Mouse (Mus musculus) thymus, adult 18-20 months (tissue): ENCODE measurements around the gene Cbarp.

ENCODE experiments used
- DNase-seq, 2 experiments: peaks; one replicate each; pipeline ENCODE4 v3.0.0; 2022; ENCODE audit warnings: mixed read lengths in 2 of 2

Cbarp gene

DNA sequence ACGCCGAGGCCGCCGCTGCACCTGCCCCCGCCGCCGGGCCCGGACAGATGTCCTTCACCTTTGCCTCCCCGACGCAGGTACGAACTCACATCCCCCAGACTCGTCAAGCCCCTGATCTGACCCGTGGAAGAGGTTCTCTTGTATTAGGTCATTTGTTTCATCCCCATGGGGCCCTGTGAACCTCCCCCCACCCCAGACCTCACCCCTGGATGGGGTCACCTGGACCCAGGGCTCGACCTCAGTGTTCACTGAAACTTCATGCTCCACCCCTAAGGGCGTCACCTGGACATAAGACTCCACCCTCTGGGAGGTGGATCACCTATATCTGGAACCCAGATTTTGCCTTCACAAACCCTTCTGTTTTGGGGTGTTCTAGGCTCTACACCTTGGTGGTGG is 1.9 kb upstream of the Cbarp start:
- no peak for DNase-seq

DNA sequence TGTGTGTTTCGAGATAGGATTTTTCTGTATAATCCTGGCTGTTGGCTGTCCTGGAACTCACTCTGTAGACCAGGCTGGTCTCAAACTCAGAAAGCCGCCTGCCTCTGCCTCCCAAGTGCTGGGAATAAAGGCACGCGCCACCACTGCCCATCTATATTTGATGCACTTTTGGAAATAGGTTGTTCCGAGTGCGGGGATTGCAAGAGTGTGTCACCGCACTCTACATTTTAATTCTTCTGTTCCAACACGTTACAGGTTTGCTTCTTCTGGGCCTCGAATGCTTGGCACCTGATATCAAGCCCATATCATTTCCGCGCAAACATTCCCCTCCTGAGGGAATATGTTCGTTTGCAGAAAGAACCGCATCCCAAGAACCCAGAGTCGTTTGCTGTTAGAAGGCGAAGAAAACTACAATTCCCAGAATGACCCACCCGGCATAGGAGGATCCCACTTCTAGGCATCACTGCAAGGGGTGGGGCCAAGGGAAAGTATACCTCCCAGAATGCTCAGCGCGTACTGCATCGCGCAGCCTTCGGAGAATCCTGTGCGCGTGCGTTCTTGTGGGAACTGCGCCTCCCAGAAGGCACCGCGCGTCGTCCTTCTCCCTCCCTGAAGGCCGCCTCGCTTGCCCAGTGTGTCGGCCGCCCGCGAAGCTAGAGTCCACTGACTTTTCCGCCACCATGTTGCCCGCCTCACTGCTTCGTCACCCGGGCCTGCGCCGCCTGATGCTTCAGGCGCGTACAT is 1.3 kb upstream of the Cbarp start:
- peak; percentile 85 to 94 for DNase-seq

DNA sequence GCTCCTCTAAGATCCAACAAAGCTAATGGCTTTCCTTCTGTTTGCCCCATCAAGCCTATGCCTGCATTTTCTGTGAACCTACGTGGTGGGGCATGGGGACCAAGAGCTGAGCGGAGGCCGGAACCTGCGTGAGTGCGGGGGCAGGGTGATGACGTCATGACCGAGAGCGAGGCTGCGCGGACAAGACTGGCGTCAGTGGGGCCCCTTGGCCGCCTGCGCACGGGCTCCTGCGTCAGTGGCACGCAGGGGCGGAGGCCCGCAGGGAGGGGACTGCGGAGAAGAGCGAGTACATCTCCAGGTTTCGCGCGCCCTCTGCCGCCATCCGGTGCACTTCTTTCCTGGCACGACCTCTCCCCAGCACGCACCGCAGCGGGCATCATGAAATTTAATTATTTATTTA is 608 bp upstream of the Cbarp start:
- DNase-seq = peak; percentile 95 to 96

DNA sequence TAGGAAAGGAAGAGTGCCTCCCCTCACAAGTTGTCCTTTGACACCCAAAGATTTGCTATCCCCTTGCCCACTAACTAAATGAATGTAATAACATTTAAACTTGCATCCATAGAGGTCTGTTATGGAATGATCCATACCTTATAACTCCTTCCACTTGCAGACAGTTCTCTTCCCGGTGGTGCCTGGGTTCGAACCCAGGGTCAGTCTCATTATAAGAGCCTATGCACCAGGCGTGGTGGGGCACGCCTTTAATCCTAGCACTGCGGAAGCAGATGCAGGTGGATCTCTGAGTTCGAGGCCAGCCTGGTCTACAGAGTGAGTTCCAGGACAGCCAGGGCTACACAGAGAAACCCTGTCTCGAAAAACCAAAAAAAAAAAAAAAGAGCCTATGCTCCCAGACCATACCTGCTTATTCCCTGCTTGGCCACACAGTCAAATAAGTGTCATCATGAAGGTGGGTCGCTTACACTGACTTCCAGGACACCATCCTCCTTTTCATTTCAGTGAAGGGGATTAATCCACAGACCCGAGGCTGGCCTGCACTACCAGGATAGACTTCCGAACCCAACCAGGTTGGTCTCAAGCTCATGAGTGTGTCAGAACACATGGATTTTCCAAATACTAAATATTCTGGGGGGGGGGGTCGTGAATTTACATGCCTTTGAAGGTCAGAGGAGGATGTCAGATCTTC is 515 bp downstream of the Cbarp start:
- DNase-seq = peak in 1 of 2 experiments; percentile 6

DNA sequence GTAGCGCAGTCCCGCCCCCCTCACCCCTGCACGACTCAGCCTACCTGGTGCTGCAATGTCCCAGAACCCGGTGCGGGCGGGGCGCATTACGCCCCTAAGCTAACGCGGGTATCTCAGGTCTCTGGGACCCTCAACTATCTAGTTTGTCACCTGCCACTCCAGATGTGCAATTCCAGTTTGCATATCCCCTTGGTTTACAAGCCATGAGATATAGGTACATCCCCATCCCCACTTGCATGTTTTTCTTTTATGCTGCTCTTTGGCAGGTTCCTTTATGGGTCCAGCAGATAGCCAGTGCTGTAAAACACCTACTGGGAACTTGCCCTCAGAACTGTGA is 1.2 kb downstream of the Cbarp start:
- peak in 1 of 2 experiments; percentile 46 for DNase-seq

DNA sequence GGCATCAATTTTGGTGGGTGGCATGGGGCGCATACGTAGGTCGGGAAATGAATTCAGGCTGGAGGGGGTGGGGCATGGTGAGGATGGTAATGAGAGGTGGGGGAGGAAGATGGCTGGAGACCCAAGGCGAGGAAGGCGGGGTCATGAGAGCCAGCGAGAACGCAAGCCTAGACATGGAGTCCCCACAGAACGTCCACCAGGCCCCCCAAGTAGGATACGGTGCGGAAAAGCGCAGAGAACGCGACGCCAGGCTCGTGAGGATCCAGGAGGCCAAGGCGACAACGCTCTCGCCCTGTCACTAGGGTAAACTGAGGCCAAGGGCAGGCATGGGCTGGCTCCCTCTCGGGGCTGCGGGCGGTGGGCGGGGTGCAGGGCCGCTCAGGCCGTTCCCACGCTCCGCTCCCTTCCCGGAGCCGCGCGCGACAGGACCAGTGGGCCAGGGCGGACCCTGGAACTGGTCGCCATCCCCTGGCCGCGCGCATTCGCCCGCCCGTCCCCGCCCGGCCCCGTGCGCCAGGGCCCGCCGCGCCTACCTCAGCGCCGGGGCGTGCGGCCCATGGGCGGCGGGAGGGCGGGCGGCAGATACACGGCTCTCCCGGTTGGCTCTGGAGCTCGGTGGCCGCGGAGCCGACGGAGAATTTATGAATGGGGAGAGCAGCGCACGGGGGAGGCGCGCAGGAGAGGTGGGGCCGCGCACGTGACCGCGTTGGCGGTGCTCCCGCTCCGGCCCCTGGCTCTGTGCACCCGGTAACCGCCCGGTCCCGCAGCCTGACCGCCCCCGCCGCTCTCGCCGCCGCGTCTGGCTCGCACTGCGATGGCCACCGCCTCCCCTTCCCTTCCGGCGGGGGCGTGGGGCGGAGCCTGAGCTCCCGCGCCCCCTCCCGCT is 1.8 kb downstream of the Cbarp start, which contains the start of gene Atp5d:
Gene Atp5d, plus strand, starts transcription at position 80 of the 886 bp plus-strand sequence.
- DNase-seq = peak in 1 of 2 experiments; percentile 31

DNA sequence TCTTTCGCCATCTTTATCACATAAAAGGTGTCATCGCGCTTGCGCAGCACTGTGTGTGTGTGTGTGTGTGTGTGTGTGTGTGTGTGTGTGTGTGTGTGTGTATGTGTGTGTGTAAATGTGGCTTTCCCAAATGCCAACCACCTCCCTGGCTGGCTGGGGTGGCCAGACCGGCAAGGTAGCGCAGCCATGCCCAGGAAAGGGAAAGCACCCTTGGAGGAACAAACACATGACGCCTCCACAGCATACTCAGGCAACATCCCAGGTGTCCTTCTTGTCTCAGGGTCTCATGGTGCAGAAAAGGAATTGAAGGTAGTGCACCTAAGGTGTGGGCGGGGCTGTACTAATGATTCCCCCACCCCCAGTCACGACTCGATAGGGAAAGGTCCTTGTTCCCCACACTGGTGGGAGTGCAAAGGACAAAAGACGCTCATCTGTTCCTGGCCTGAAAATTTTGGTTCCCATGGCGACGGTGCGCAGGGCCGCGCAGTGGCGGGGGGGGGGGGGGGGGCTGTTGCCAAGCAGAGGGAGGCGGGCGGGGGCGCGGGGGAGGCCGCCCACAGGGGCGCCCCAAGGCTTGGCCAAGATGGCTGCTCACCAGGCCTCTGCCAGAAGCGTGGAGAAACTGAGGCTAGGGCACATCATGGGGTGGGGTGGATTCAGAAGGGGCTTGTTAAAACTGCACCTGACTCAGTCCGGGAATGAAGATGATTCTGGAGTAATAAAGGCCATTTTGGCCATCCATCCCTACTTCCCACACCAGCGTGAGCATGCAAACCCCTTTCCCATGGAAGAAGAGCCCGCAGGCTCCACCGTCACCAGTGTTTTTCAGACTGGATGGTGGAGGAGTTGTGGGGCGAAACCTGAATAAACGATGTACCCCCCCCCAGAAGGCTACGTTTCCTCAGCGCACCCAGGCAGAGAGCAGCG is 2.7 kb downstream of the Cbarp start:
- DNase-seq = peak in 1 of 2 experiments; percentile 17

DNA sequence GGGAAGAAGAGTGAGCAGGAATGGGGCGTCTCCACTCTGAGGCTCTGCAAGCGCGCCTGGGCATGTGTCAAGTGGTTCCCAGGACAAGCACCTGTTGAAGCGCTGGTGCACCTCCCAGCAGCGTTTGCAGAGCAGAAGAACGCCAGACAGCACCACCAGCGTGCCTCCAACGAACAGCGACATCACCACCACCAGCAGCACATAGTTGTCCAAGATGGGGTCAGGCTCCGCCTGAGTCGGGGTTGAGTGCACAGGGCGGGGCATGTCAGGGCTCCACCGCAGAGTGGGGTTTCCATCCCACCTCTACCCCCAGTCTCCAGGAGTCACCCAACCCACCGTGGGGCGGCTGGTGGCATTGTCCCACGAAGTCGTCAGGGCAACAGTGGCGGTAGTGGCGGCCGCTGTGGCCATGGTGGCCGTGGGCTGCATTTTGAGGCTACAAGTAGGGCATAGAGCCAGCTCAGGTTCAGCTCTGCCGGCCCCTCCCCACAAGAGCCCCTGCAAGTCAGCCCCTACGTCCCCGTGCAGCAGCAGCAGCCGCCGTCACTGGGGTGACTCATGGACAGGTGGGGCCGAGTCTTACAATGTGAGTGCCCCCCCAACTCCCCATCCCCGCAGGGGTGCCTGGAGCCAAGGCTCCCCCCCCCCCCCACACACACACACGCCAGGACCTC is 3.5 kb downstream of the Cbarp start:
- DNase-seq = peak in 1 of 2 experiments; percentile 14

DNA sequence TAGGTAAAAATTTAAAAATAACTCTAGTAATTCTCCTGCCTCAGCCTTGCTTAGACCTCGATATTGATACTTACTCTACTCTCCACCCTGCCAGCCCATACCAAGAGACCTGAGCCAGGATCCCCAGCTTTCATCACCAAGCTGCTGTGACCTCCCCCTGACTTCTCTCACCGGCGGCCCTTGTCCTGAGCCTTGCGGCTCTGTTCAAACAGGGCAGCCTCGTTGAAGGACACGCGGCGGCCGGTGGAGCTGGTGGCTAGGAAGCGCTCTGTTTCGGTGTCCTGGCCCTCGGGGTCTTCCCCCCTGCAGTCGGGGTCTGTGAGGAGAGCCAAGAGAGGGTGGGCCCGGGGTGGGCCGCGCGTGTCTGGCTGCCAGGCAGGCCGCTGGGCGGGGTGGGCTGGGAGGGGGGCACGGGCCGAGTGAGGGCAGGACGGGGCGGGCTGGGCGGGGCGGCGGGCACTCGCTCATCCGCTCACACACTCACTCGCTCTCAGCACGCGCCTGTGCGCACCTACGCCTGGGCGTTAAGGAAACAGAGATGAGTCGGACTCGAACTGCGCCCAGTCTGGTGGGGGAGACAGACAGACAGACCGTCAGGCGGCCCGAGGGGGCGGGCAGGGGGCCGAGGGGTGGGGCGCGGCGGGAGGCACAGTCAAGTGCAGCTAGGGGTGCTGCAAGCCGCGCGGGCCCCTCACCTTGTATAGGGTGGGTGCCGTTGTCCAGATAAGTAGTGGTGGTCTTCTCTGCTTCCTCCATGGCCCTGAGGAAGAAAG is 4.3 kb downstream of the Cbarp start:
- peak in 1 of 2 experiments; percentile 11 for DNase-seq

DNA sequence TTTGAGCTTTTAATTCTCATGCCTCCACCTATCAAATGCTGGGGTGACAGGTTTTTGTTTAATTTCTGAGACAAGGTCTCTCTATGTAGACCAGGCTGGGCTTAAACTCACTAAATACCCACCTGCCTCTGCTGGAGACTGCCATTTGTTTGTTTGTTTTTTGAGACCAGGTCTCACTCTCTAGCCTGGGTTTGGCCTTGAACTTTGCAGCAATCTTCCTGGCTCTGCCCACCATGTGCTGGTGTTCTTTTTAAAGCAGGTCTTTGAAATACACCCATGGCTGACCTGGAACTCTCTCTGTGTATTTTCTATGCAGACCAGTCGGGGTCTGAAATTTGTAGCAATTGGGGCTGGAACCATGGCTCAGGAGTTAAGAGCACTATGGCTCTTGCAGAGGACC is 5.0 kb downstream of the Cbarp start:
- no peak for DNase-seq

DNA sequence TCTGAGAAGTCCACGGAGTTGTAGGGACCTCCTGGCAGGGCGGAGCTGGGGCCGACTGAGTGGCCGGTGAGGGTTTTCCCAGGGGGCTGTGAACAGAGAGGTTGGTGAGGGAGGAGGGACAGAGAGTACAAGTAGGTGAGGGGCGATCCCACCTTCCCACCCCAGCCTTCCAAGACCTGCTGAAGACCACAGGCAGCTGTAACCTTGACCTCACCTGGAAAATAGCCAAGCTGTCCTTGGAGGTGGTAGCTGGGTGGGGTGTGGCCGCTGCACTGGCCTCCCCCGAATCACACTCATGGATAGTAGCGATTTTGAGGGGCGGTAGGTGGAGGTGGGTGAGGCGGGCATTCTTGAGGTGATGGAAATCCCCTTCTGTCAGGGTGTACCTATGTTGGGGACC is 5.5 kb downstream of the Cbarp start:
- DNase-seq = peak in 1 of 2 experiments; percentile 5

DNA sequence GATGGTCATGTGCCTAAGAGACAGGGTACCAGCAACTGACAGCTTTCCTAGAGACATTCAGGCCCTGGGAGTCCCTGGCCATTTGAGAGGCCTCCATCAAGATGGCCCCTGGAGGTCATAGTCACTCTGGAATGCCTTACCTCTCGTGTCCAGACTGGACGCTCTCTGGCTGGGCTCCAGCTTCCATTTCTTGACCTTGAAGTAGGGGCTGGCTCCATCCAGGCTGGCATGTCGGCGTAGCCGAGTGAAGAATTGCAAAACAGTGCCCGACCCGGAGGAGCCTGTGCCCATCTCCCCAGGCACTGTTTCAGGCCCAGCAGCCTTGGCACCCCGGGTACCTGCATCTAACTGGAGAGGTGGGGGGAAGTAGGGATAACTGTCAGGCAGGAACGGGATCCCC is 6.2 kb downstream of the Cbarp start:
- peak in 1 of 2 experiments; percentile 8 for DNase-seq

DNA sequence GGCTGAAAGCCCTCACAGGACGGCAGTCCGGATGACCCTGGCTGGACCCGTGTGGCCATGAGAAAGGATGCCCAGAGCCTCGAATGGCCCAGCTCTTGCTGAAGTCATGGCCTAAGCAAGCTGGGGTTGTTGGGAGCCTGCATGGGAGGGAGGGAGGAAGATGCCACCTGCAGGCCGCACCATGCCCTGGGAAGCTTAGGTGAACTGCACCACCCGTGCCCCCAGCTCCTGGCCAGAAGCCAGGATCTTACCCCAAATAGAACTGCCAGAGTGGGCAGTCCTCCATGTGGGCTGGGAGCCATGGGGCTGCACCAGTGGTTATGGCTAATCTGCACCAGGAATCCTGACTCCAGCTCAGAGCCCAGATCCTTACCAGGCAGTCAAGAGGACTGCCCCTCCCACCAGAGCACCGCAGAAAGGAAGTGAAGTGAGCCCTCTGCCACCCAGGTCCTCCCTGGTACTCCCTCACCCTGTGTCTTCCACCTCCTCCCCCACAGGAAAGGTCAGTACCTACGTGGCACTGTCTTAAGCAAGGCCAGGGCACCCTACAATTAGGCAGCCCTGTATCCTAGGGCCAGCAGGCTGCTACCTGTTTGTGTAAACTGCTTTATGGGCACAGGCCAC is 7.3 kb downstream of the Cbarp start:
- DNase-seq = peak in 1 of 2 experiments; percentile 29

DNA sequence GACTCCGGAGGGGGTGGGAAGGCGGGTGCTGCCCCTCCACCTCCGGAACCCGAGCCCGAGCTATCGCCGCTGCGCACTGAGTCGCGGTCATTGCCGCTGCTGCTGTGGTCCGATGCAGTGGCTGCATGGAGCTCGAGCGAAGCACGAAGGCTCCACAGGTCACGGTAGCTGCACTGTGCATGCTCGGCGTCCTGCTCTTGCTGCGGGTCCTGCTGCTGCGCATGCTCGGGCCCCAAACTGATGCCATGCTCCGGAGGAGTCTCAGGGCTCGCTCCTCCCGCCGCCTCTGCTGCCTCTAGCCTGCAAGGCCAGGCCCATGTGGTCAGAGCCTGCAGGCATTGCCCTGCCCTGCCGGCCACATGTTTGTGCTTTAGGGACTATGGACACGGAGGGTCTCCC is 8.7 kb downstream of the Cbarp start:
- no peak for DNase-seq

DNA sequence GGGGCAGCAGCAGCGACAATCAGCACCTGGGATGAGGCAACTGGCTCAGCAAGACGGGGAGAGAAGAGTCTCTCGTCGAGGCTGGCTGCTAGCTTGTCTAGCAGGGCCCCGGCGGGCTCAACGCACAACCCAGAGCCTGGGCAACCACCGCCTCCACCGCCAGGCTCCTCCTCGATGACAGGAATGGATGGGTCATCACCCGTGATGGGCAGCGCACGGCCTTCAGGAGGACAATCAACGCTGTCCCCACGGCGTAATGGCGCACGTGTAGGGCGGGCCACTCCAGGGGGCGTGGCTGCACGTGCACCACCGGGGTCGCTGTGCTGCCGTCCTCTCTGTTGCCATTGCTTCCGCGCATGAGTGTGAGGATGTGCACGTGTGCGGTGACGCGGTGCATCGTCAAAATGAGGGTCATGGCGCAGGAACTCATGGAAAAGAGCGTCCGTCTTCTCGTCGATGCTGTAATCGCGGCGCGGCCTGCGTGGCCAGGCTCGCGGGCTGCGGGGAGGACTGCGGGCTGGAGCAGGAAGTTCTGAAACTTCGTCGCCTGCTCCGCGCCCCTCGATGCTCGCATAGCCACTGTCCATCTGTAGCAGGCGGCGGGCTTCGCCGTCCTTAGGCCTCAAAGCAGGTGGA is 9.2 kb downstream of the Cbarp start:
- DNase-seq = peak in 1 of 2 experiments; percentile 7

DNA sequence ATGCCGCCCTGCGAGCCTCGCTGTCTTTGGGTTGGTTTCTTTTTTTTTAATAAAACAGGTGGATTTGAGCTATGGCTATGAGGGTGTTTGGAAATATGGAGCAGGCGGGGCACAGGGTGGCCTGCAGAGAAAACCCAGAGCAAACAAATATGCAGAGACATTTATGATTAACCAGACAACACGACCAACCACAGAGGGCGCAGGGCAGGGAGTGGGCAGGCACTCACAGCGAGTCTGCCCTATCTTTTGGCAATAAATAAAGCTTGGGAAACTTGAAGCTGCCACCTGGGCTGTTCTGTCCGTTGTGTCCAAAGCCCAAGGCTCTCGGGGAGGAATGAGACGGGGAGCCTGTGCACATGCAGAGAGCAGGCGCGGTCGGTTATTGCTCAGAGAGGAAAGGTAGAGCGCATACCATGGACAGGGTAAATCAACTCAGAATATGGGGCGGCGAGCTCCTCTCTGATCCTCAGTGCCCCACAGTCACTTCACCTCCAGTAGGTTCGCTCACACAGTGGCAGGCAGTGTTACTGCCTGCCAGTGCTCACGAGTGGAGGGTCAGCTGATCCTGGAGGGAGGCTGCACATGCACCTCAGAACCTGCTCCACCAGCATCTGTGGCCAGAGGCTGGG is 10.1 kb downstream of the Cbarp start:
- DNase-seq = no peak

DNA sequence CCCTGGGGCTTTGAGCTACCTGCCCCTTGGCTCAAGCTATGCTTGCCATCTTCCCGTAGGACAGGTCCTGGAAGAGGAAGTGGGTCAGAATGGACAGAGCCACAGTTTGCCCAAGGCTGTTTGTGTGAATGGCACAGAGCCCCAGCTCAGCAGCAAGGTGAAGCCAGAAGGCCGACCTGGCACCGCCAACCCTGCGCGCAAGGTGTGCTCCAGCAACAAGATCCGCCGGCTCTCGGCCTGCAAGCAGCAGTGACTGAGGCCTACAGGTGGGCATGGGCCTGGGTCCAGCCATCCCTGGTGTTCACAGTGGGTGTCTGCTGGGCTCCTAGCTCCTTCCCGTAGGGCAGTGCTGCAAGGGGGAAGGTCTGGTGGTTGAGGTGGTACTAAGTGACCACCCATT is 10.8 kb downstream of the Cbarp start:
- DNase-seq = no peak

DNA sequence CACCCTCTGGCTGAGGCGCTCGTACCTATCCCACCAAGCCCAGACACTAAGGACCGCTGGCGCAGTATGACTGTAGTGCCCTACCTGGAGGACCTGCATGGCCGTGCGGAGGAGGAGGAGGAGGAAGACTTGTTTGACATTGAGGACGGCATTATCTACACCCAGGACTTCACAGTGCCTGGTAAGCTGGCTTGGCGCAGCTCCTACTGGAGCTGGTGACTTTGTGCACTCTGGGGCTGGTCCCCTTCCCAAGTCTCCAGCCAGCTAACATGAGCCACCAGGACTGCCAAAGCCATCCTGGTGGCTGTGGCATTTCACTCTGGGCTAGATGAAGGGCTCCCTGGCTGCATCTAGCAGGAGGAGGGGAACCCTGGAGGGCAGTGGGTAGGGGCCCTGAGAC is 12.7 kb downstream of the Cbarp start:
- no peak for DNase-seq

DNA sequence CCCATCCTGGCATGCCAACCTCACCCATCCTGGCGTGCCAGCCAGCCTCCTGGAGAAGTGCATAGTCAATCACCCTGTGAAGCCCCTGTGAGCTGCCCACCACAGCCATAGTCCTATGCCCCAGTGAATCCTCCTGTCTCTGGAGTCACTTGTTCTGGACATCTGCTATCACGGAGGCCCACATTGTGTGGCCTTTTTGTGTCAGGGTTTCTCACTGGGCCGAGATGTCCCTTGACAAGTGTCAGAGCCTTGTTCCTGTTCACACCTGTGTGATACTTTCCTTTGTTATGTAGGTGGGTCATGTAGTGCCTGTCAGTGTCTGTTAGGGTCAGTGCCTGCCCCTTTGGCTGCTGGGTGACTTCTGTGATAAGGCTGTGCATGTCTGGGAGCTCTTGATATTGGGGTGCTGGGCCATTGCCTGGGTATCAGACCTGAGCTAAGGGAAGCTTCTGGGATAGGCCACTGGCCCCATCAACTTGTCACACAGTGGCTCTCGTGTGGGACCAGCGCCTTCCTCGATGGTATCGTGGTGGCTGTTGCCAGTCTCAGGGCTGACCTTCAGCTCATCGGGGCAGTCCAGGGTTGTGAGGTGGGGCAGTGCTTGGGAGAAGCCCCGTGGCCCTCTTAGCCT is 16.6 kb downstream of the Cbarp start:
- DNase-seq = no peak
